Mouse (Mus musculus) CD8-positive naive resting alpha-beta T cell, adult 2 months (primary cell): Measurements from ENCODE around the gene Cdk10.
A peak's percentile ranks its signal among the peaks of the same experiment; 100 is the strongest.
"Not testable (repeated sequence)": the region's sequence is repeated elsewhere in the genome, so short reads cannot be mapped to it uniquely, and the experiment has no call there.

ENCODE experiments used
- DNase-seq, 2 experiments: peaks; one replicate each; pipeline ENCODE4 v3.0.0; 2022; ENCODE audit warnings: low read depth in 2 of 2, low spot score in 2 of 2

Gene Cdk10

DNA sequence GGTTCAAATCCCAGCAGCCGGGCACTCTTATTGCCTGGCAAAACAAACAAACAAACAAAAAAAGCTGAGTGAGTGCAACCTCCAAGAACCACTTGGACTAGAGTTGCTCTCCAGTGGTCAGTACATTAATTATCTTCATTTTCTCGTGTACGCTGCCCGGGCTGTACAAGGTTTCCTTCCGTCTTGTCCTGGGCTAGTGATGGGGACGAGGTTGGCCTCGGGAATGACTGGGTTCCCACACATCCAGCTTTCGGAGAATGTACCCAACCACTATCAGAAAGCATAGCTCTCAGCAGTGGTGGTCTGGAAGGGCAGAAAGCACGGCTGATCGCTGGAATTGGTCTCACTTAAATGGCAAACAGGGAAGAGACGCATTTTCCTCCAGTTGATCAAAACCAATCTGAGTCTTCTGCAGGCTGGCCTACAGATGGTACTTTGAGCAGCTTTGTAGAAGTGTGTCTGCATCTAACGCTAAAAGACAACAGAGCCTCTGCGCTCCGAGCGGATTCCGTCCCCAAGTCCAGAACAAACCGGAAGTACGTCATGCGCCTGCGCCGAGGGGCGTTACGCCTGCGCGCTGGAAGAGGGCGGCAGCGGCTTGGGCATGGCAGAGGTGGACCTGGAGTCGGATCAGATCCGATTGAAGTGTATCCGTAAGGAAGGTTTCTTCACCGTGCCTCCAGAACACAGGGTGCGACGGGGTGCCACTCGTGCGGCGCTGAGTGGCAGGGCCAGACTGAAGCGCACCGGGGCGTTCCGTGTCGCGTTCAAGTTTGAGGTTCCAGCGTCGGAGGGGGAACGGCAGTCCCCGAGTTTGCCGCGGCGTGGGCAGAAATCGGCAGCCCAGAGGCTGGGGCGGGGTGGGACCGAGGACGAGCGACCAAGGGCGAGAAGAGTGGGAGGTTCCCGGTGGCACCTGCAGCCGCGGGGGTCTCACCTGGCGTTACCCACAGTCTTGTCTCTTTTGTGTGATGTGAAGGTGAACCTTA is at the start of gene Cdk10:
TSS of gene Cdk10 (plus strand) at position 565 of the 989 bp plus-strand sequence.
- DNase-seq: peak; percentile 83 to 88

- no peak for DNase-seq
Measured at GRCm38 (mm10) chr8:123181391-123181790, 43.3 kb upstream of the Cdk10 start.

- no peak for DNase-seq
Measured at GRCm38 (mm10) chr8:123185566-123186409, 38.9 kb upstream of the Cdk10 start, which contains the start of gene Dpep1. Gene Dpep1 (plus strand): TSS chr8:123186242.

- DNase-seq: no peak
Measured at GRCm38 (mm10) chr8:123188006-123188405, 36.6 kb upstream of the Cdk10 start.

DNA sequence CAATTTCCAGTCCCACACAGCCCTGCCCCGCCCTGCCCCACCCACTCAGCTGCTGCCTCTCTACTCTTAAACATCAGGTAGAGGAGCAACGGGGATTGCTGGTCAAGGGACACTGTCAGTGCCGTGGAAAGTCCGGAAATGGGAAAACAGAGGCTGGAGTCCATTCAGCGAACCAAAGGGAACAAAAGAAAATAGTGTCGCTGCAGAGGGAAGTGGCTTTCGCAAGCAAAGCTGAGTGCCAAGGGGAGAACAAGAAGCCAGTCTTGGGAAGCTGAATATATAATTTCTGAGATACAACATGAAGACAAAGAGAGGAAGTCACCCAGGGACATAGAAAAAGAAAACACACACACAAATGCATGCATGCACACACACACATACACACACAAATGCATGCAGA is 35.8 kb upstream of the Cdk10 start:
- no peak for DNase-seq

DNA sequence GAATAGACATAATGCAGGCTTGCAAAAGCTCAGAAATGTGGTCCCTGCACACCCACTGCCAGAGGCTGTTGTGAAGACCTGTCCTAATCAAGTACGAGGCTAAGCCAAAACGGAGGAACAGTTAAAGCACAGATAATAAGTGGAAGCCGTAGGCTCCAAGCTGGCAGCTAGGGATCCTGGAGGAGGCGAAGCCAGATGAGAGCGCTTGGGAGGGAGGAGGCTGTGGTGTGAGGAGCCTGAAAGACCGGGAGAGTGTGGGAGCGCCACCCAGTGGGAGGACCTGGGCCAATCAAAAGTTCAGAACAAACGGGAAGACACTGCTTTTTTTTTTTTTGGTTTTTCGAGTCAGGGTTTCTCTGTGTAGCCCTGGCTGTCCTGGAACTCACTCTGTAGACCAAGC is 34.0 kb upstream of the Cdk10 start:
- DNase-seq: peak in 1 of 2 experiments; percentile 27

- no peak for DNase-seq
Measured at GRCm38 (mm10) chr8:123191908-123192307, 32.7 kb upstream of the Cdk10 start.

GRCm38 (mm10) chr8:123193771-123194170 is 30.9 kb upstream of the Cdk10 start:
- DNase-seq: no peak

GRCm38 (mm10) chr8:123197016-123197415 is 27.6 kb upstream of the Cdk10 start:
- DNase-seq: not testable (repeated sequence)

GRCm38 (mm10) chr8:123199864-123200263 is 24.8 kb upstream of the Cdk10 start:
- DNase-seq: no peak

DNA sequence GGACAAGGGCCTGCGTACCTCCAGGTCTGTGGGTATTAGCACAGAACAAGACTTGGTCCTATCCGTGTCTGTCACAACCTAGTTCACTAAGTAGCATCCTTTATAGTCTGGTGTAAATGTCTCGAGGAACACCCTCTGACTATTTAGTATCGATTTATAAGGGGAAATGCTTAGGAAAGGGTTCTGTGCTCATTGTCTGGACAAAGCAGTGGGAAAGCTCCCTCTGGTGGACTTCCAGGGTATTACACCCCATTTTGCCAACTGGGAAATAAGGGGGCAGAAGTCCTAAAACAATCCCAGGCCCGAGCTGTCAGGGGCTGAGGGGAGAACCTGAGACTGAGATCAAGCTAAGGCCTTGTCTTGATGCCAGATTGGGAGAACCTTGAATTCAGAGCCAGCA is 22.4 kb upstream of the Cdk10 start:
- peak; percentile 74 for DNase-seq

GRCm38 (mm10) chr8:123203571-123203970 is 21.1 kb upstream of the Cdk10 start:
- DNase-seq: peak in 1 of 2 experiments; percentile 14

GRCm38 (mm10) chr8:123211876-123212275 is 12.8 kb upstream of the Cdk10 start:
- no peak for DNase-seq

DNA sequence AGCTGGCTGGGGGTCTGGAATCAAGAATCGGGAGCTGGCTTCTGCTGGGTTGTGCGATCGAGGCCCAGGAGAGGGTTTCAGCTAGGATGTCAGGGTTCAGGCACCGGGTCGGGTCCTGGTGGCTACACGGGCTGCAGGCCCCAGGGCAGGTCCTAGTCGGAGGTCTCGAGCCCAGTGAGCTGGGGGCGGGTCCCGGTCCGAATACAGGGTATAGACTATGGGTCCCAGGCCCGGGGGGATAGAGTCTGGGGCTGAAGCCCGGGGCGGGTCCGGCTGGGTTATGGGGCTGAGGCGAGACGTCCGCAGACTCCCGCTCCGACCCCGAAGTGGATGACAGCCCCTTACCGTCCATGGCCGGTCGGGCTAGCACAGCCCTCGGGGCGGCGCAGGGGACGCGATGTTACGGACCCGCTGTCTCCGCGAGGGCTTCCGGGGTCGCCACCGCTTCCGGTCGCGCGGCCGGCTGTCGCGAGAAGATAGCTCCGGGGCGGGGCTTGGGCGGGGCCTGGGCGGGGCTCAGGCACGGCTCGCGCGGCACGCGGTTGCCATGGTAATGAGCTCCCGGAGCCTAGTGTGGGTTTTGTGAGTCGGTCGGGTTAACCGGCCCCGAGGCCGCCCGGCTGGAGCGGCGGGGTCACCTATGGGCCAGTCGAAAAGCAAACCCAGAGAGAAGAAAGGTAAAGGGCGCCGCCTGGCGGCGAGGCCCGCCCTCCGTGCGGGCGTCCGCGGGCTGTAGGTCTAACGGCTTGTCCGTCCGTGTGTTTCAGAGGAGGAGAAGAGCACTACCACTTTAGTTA is 12.1 kb upstream of the Cdk10 start, which contains the start of the genes Chmp1a and Spata33:
TSS of gene Chmp1a (minus strand) at position 443 of the 797 bp plus-strand sequence.
TSS of gene Spata33 (plus strand) at position 512 of the 797 bp plus-strand sequence.
- DNase-seq: peak; percentile 77 to 78

DNA sequence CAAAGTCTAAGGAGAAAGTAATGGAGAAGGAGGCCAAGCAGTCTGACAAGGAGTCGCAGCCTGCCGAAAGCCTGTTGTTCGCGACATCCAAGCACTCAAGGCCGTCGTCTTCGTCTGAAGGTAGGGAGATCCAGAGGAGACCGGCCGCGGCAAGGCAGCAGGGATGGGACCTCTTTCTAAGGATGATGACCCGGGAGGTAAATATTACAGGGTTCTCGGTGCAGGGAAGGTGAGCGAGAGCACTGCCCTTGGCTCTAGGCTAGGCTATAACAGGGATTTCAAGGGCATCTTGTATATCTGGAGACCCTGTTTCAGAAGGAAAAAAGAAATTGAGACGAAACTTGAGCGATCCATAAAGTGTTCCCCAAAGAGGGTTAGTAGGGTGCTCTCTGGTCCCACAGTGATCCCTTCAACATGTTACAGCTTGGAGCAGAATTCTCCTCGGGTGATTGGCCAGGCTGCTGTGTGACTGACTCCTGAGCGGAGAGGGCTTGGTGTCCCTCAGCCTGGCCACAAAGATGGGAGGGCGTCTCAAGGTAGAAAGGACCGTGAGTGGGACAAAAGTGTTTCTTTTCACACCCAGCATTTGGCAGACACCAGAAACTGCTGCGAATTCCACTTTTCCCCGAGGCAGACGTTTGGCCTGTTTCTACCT is 11.4 kb upstream of the Cdk10 start:
- DNase-seq: no peak

GRCm38 (mm10) chr8:123215430-123215829 is 9.2 kb upstream of the Cdk10 start:
- DNase-seq: no peak

- DNase-seq: no peak
Measured at GRCm38 (mm10) chr8:123220917-123221316, 3.7 kb upstream of the Cdk10 start.

- no peak for DNase-seq
Measured at GRCm38 (mm10) chr8:123228416-123228815, 3.8 kb downstream of the Cdk10 start.

DNA sequence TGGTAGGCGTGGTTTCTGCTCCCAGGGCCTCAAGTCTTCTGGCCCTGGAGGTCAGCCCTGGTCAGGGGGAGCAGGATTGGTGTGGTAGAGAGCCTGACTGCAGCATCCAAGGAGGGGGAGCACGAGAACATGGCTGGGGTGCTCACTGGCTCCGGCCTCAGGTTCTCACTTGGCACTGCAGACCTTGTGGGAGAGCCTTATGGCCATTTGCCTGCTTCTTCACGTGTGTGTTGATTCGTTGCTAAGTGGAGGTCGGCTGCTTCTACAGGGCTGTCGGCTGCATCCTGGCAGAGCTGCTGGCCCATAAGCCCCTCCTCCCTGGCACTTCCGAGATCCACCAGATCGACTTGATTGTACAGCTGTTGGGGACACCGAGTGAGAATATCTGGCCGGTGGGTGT is 5.7 kb downstream of the Cdk10 start:
- not testable (repeated sequence) for DNase-seq

DNA sequence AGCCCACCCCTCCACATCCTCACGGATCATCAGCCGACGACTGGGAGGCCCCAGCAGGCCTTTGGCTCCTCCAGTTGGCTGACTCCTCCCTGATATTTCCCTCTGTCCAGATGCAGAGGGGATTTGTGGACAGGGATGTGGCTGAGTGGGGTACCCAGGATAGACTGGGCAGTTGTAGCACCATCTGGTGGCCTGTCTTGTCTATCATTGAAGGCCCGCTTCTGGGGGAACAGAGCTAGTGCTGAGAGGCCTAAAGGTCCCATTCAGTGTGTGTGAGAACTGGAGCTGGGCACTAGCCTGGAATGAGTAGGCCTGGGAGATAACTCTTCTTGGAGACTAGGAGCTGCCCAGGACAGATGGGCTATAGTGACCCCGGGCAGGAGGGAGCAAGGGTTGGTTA is 7.1 kb downstream of the Cdk10 start:
- DNase-seq: no peak
